Mouse (Mus musculus): ENCODE results near the gene Ing5.

GRCm38 (mm10) chr1:93755291-93755610 is 48.5 kb upstream of the Ing5 start:
- TF ChIP-seq CTCF (IDR thresholded peaks at IDR 0.05; ENCODE audit: extremely low read depth, insufficient read depth, low read length) (no peak), POLR2A (IDR thresholded peaks at IDR 0.05; ENCODE audit: extremely low read depth, insufficient read depth, low read length) (no peak)

Measured in cortical plate, adult 2 months (tissue).